Mouse (Mus musculus): Measurements from ENCODE around the gene Chit1.

Gene Chit1

GRCm38 (mm10) chr1:134110979-134111378 lies at the start of gene Chit1:
Gene Chit1, plus strand, starts transcription at chr1:134111242.
- DNase-seq: no peak

- DNase-seq: no peak
Measured at GRCm38 (mm10) chr1:134061915-134062314, 49.1 kb upstream of the Chit1 start.

GRCm38 (mm10) chr1:134062411-134063085 lies 48.5 kb upstream of the Chit1 start:
- DNase-seq: no peak

- peak; percentile 65 to 85 for DNase-seq
Measured at GRCm38 (mm10) chr1:134063086-134063772, 47.8 kb upstream of the Chit1 start.

GRCm38 (mm10) chr1:134063773-134064125 lies 47.3 kb upstream of the Chit1 start:
- DNase-seq: peak in 1 of 2 experiments; percentile 42

GRCm38 (mm10) chr1:134064296-134064831 lies 46.7 kb upstream of the Chit1 start:
- no peak for DNase-seq

- DNase-seq: no peak
Measured at GRCm38 (mm10) chr1:134065241-134065809, 45.7 kb upstream of the Chit1 start.

- DNase-seq: no peak
Measured at GRCm38 (mm10) chr1:134066554-134066953, 44.5 kb upstream of the Chit1 start.

- peak; percentile 60 to 85 for DNase-seq
Measured at GRCm38 (mm10) chr1:134067143-134067619, 43.9 kb upstream of the Chit1 start.

GRCm38 (mm10) chr1:134070099-134070669 lies 40.9 kb upstream of the Chit1 start:
- DNase-seq: no peak

GRCm38 (mm10) chr1:134071411-134072018 lies 39.5 kb upstream of the Chit1 start:
- peak; percentile 46 to 83 for DNase-seq

GRCm38 (mm10) chr1:134073061-134073564 lies 37.9 kb upstream of the Chit1 start:
- no peak for DNase-seq

- no peak for DNase-seq
Measured at GRCm38 (mm10) chr1:134073658-134074057, 37.4 kb upstream of the Chit1 start.

GRCm38 (mm10) chr1:134074184-134074583 lies 36.9 kb upstream of the Chit1 start:
- no peak for DNase-seq

- DNase-seq: no peak
Measured at GRCm38 (mm10) chr1:134074606-134075005, 36.4 kb upstream of the Chit1 start.

- DNase-seq: no peak
Measured at GRCm38 (mm10) chr1:134075532-134075931, 35.5 kb upstream of the Chit1 start.

GRCm38 (mm10) chr1:134076789-134077188 lies 34.3 kb upstream of the Chit1 start:
- DNase-seq: no peak

GRCm38 (mm10) chr1:134077389-134078060 lies 33.5 kb upstream of the Chit1 start:
- DNase-seq: peak in 1 of 2 experiments; percentile 39

GRCm38 (mm10) chr1:134078061-134078795 lies 32.8 kb upstream of the Chit1 start:
- DNase-seq: peak in 1 of 2 experiments; percentile 21

- DNase-seq: peak; percentile 97 to 99
Measured at GRCm38 (mm10) chr1:134078802-134079476, 32.1 kb upstream of the Chit1 start, which contains the start of gene Btg2. Gene Btg2, minus strand, starts transcription at chr1:134079120.
